Mouse (Mus musculus) liver, postnatal 0 days (tissue): ENCODE results near the gene Sppl3. TPM values are rescaled to one million over a fixed set of nuclear protein-coding genes. Genes with fewer than 3 reads are reported as not detected.

Experiments
- ATAC-seq: fragments of 200-750 bp; cut with Nextera tagmentation; 2 replicates; pipeline ENCODE4 v1.8.0; 2017; ENCODE audit warnings: mild to moderate bottlenecking, moderate library complexity
- DNase-seq: peaks from one replicate; pipeline ENCODE4 v3.0.0-alpha.2; 2016
- H3K27ac ChIP-seq: fragments of 300-500 bp; sonication (generic); 2 replicates; pipeline ENCODE4 v1.5.1; 2014; ENCODE audit warnings: antibody characterized with exemption, moderate library complexity, mild to moderate bottlenecking, low read depth
- H3K27me3 ChIP-seq: fragments of 300-500 bp; sonication (generic); 2 replicates; pipeline ENCODE4 v1.6.1; 2014; ENCODE audit warnings: low read length, control low read depth, mixed read lengths; ENCODE audit not compliant: insufficient read depth
- H3K36me3 ChIP-seq: fragments of 300-500 bp; sonication (generic); replicated peaks from 2 replicates; pipeline ENCODE4 v1.6.1; 2014; ENCODE audit warnings: mild to moderate bottlenecking, control low read depth, low read length, moderate library complexity, mixed read lengths; ENCODE audit not compliant: insufficient read depth
- H3K4me1 ChIP-seq: fragments of 300-500 bp; sonication (generic); 2 replicates; pipeline ENCODE4 v1.6.1; 2014; ENCODE audit warnings: antibody characterized with exemption, mild to moderate bottlenecking, control low read depth; ENCODE audit not compliant: insufficient read depth
- H3K4me2 ChIP-seq: fragments of 300-500 bp; sonication (generic); 2 replicates; pipeline ENCODE4 v1.6.1; 2014; ENCODE audit warnings: low read depth, mild to moderate bottlenecking, low read length, moderate library complexity, mixed read lengths
- H3K4me3 ChIP-seq: fragments of 300-500 bp; sonication (generic); 2 replicates; pipeline ENCODE4 v1.5.1; 2014; ENCODE audit warnings: low read depth, low read length
- H3K9ac ChIP-seq: fragments of 300-500 bp; sonication (generic); replicated peaks from 2 replicates; pipeline ENCODE4 v1.6.1; 2014; ENCODE audit warnings: mild to moderate bottlenecking, moderate library complexity
- H3K9me3 ChIP-seq: fragments of 300-500 bp; sonication (generic); 2 replicates; pipeline ENCODE4 v1.6.1; 2016; ENCODE audit warnings: mild to moderate bottlenecking, control low read depth, low read length, mixed read lengths
- CTCF ChIP-seq: sonication (generic); IDR thresholded peaks from 2 replicates; pipeline ENCODE4 v1.5.1; 2016; ENCODE audit warnings: antibody characterized with exemption, low read depth
- EP300 ChIP-seq: IDR thresholded peaks from 2 replicates; pipeline ENCODE4 v1.6.1; 2016; ENCODE audit warnings: antibody characterized with exemption, low read depth, mild to moderate bottlenecking
- WGBS: fragments of 180-500 bp; shearing (Covaris S2); extraction: QIAGEN DNeasy Blood & Tissue Kit; methylation state at CpG from one replicate; pipeline ENCODE4 v1.1.7; 2014; ENCODE audit not compliant: insufficient replicate concordance; 5-methylcytosine and 5-hydroxymethylcytosine counted together
- polyA plus RNA-seq: library from polyadenylated mRNA; unstranded; fragments of >200 nt; fragmentation: Nextera tagmentation; extraction: Ambion mirVana; gene quantifications from 2 replicates; pipeline ENCODE4 v1.2.1, GENCODE M21; 2015

Gene Sppl3
- polyA plus RNA-seq, 1 experiment from 2014 or later = 9.2 TPM

GRCm38 (mm10) chr5:114985074-114985473 lies 25.9 kb upstream of the Sppl3 start:
- no peak overlapping the region for H3K9ac ChIP-seq
- H3K4me2 ChIP-seq = no peak overlapping the region
- TF ChIP-seq EP300 (no peak), CTCF (no peak)
- H3K4me1 ChIP-seq = peaks cover 5% of the 10 kb centered on the region; the same call in 1 of the 2 replicates
- H3K4me3 ChIP-seq = no peak overlapping the region
- no peak for ATAC-seq
- DNase-seq = no peak
- H3K9me3 ChIP-seq = no peaks in the 10 kb centered on the region
- H3K27me3 ChIP-seq = no peaks in the 10 kb centered on the region
- no peak overlapping the region for H3K27ac ChIP-seq
- no peaks in the 10 kb centered on the region for H3K36me3 ChIP-seq

- ATAC-seq (no peak), DNase-seq (no peak)
- Histone ChIP-seq H3K4me1 (no peaks in the 10 kb centered on the region), H3K27ac (no peak overlapping the region), H3K27me3 (no peaks in the 10 kb centered on the region), H3K4me2 (no peak overlapping the region), H3K36me3 (no peaks in the 10 kb centered on the region), H3K4me3 (no peak overlapping the region), H3K9me3 (no peaks in the 10 kb centered on the region), H3K9ac (no peak overlapping the region)
- TF ChIP-seq EP300 = no peak
- no peak for TF ChIP-seq CTCF
- WGBS = 62% methylated on average over 16 of the region's 16 CpGs
Measured at GRCm38 (mm10) chr5:114996447-114996846, 14.5 kb upstream of the Sppl3 start.

GRCm38 (mm10) chr5:114997327-114997726 lies 13.6 kb upstream of the Sppl3 start:
- Histone ChIP-seq H3K4me3 (no peak overlapping the region), H3K9me3 (no peaks in the 10 kb centered on the region), H3K27me3 (no peaks in the 10 kb centered on the region), H3K4me2 (no peak overlapping the region), H3K27ac (no peak overlapping the region), H3K36me3 (no peaks in the 10 kb centered on the region), H3K4me1 (no peaks in the 10 kb centered on the region), H3K9ac (no peak overlapping the region)
- ATAC-seq = no peak
- no peak for TF ChIP-seq CTCF
- TF ChIP-seq EP300 = no peak
- 42% methylated on average over 6 of the region's 6 CpGs for WGBS
- DNase-seq = no peak

- ATAC-seq (no peak), DNase-seq (no peak)
- no peaks in the 10 kb centered on the region for H3K36me3 ChIP-seq
- H3K9ac ChIP-seq = no peak overlapping the region
- no peak overlapping the region for H3K27ac ChIP-seq
- H3K27me3 ChIP-seq = no peaks in the 10 kb centered on the region
- H3K4me2 ChIP-seq = no peak overlapping the region
- H3K9me3 ChIP-seq = no peaks in the 10 kb centered on the region
- peaks cover 4% of the 10 kb centered on the region; the same call in 1 of the 2 replicates for H3K4me1 ChIP-seq
- H3K4me3 ChIP-seq = no peak overlapping the region
- WGBS = 71% methylated on average over 2 of the region's 2 CpGs
- TF ChIP-seq EP300 (no peak), CTCF (no peak)
Measured at GRCm38 (mm10) chr5:115000503-115000902, 10.4 kb upstream of the Sppl3 start.

- no peak for DNase-seq
- no peak for ATAC-seq
- Histone ChIP-seq H3K4me1 (peaks cover 4% of the 10 kb centered on the region; the same call in 1 of the 2 replicates), H3K36me3 (no peaks in the 10 kb centered on the region), H3K4me3 (no peak overlapping the region), H3K4me2 (no peak overlapping the region), H3K9me3 (no peaks in the 10 kb centered on the region), H3K9ac (no peak overlapping the region), H3K27ac (no peak overlapping the region), H3K27me3 (no peaks in the 10 kb centered on the region)
- TF ChIP-seq CTCF (no peak), EP300 (no peak)
- 83% methylated on average over 8 of the region's 8 CpGs for WGBS
Measured at GRCm38 (mm10) chr5:115001464-115001863, 9.5 kb upstream of the Sppl3 start.

GRCm38 (mm10) chr5:115002781-115003180 lies 8.2 kb upstream of the Sppl3 start:
- Histone ChIP-seq H3K9me3 (no peaks in the 10 kb centered on the region), H3K27ac (no peak overlapping the region)
- TF ChIP-seq EP300 (no peak), CTCF (no peak)

More at GRCm38 (mm10) chr5:115002781-115003180, 8.2 kb upstream of the Sppl3 start:
- Histone ChIP-seq H3K4me1 (peaks cover 4% of the 10 kb centered on the region; the same call in 1 of the 2 replicates), H3K9ac (no peak overlapping the region), H3K4me2 (no peak overlapping the region), H3K4me3 (no peak overlapping the region), H3K27me3 (no peaks in the 10 kb centered on the region), H3K36me3 (no peaks in the 10 kb centered on the region)
- ATAC-seq (no peak), DNase-seq (no peak)
- 43% methylated on average over 6 of the region's 6 CpGs for WGBS
